Mouse (Mus musculus) ES-Bruce4 (cell line): ENCODE measurements around the gene Akr1b8.
A peak's percentile ranks its signal among the peaks of the same experiment; 100 is the strongest.

Experiments used
- CTCF ChIP-seq: IDR thresholded peaks from one replicate; pipeline ENCODE4 v1.8.1; 2011; ENCODE audit warnings: low read depth, low read length
- EP300 ChIP-seq: IDR thresholded peaks from 2 replicates; pipeline ENCODE4 v1.6.1; 2011; ENCODE audit warnings: low read depth, low read length; ENCODE audit not compliant: insufficient read depth
- POLR2A ChIP-seq: IDR thresholded peaks from one replicate; pipeline ENCODE4 v1.8.1; 2011; ENCODE audit warnings: low read length; ENCODE audit not compliant: insufficient read depth

- peak; percentile 11 for TF ChIP-seq CTCF
- TF ChIP-seq POLR2A = no peak
- TF ChIP-seq EP300 = no peak
These were observed 17.9 kb downstream of the Akr1b8 start for GRCm38 (mm10) chr6:34371700-34372351.
